Mouse (Mus musculus) heart, adult 18-20 months (tissue): ENCODE results near the gene Ybx1. TPM values are rescaled to one million over a fixed set of nuclear protein-coding genes. Genes with fewer than 3 reads are reported as not detected.
"Not testable (repeated sequence)": the region's sequence is repeated elsewhere in the genome, so short reads cannot be mapped to it uniquely, and the experiment has no call there.

Experiments
- DNase-seq, 2 experiments: peaks; one replicate each; pipeline ENCODE4 v3.0.0; 2021 to 2022; ENCODE audit warnings: mixed read lengths in 1 of 2
- long read RNA-seq, 2 experiments: library from polyadenylated mRNA; stranded (forward); transcript quantifications; one replicate each; pipeline ENCODE4 v2.0.0; 2021
- total RNA-seq, 2 experiments: library from RNA; stranded (reverse); gene quantifications; 2 replicates each; pipeline ENCODE4 v1.2.3; 2021

Gene Ybx1
- total RNA-seq = 100 to 1,000 TPM; 684 to 750 TPM
- long read RNA-seq, experiment 1, transcript Ybx1-201 (8 exons, 1,628 nt) = major isoform, 464 of 515 reads
- long read RNA-seq, experiment 1, partial matches to known transcripts = 16 of 515 reads
- long read RNA-seq, experiment 1, other reads (novel, unspliced or antisense) = 31 of 515 reads
- long read RNA-seq, experiment 2, transcript Ybx1-201 (8 exons, 1,628 nt) = major isoform, 265 of 299 reads
- long read RNA-seq, experiment 2, partial matches to known transcripts = 12 of 299 reads
- long read RNA-seq, experiment 2, other reads (novel, unspliced or antisense) = 22 of 299 reads

- DNase-seq = peak; percentile 100
Observed at GRCm38 (mm10) chr4:119294415-119295133, at the start of gene Ybx1. Gene Ybx1, minus strand, starts transcription at chr4:119294604.

- peak; percentile 17 to 72 for DNase-seq
Observed at GRCm38 (mm10) chr4:119338861-119339361, 44.5 kb upstream of the Ybx1 start.

GRCm38 (mm10) chr4:119338422-119338821 lies 44.0 kb upstream of the Ybx1 start:
- no peak for DNase-seq

- no peak for DNase-seq
Observed at GRCm38 (mm10) chr4:119333487-119333886, 39.1 kb upstream of the Ybx1 start.

- DNase-seq = peak in 1 of 2 experiments; percentile 22
Observed at GRCm38 (mm10) chr4:119320896-119321550, 26.6 kb upstream of the Ybx1 start.

GRCm38 (mm10) chr4:119320131-119320830 lies 25.9 kb upstream of the Ybx1 start, which contains the start of gene Ppih:
Gene Ppih, minus strand, starts transcription at chr4:119320546.
- DNase-seq = peak; percentile 97

GRCm38 (mm10) chr4:119313756-119314155 lies 19.4 kb upstream of the Ybx1 start:
- no peak for DNase-seq

- DNase-seq = no peak
Observed at GRCm38 (mm10) chr4:119305418-119305817, 11.0 kb upstream of the Ybx1 start.

GRCm38 (mm10) chr4:119303291-119303690 lies 8.9 kb upstream of the Ybx1 start:
- DNase-seq = no peak

GRCm38 (mm10) chr4:119301777-119302176 lies 7.4 kb upstream of the Ybx1 start:
- no peak for DNase-seq

- DNase-seq = no peak
Observed at GRCm38 (mm10) chr4:119300761-119301160, 6.4 kb upstream of the Ybx1 start.

GRCm38 (mm10) chr4:119297361-119297760 lies 3.0 kb upstream of the Ybx1 start:
- no peak for DNase-seq

GRCm38 (mm10) chr4:119295134-119295453 lies 690 bp upstream of the Ybx1 start:
- no peak for DNase-seq

GRCm38 (mm10) chr4:119293574-119294258 lies 688 bp downstream of the Ybx1 start:
- peak in 1 of 2 experiments; percentile 47 for DNase-seq

GRCm38 (mm10) chr4:119292771-119293573 lies 1.4 kb downstream of the Ybx1 start:
- peak; percentile 66 to 67 for DNase-seq

GRCm38 (mm10) chr4:119291921-119292320 lies 2.5 kb downstream of the Ybx1 start:
- no peak for DNase-seq

- no peak for DNase-seq
Observed at GRCm38 (mm10) chr4:119285336-119285735, 9.1 kb downstream of the Ybx1 start.

- no peak for DNase-seq
Observed at GRCm38 (mm10) chr4:119284861-119285260, 9.5 kb downstream of the Ybx1 start.

GRCm38 (mm10) chr4:119278784-119279183 lies 15.6 kb downstream of the Ybx1 start:
- DNase-seq = not testable (repeated sequence)

- no peak for DNase-seq
Observed at GRCm38 (mm10) chr4:119275726-119276125, 18.7 kb downstream of the Ybx1 start.

GRCm38 (mm10) chr4:119275226-119275625 lies 19.2 kb downstream of the Ybx1 start:
- DNase-seq = peak; percentile 46 to 81
